Mouse (Mus musculus) bone marrow macrophage, adult 2 months (primary cell): Measurements from ENCODE around the gene Ccdc6.

ENCODE experiments used
- CTCF ChIP-seq: IDR thresholded peaks from 2 replicates; pipeline ENCODE4 v1.5.1; 2012; ENCODE audit warnings: low read depth, mild to moderate bottlenecking, low read length, moderate library complexity
- POLR2A ChIP-seq: IDR thresholded peaks from 2 replicates; pipeline ENCODE4 v1.6.1; 2012; ENCODE audit warnings: mild to moderate bottlenecking, low read depth, low read length, borderline replicate concordance

- no peak for TF ChIP-seq POLR2A
- TF ChIP-seq CTCF: no peak
Observed at GRCm38 (mm10) chr10:70114048-70114635, 17.2 kb downstream of the Ccdc6 start.
